Mouse (Mus musculus) embryonic facial prominence, embryonic 13.5 days (tissue): ENCODE measurements around the gene Edf1. TPM values are rescaled to one million over a fixed set of nuclear protein-coding genes. Genes with fewer than 3 reads are reported as not detected.

ENCODE experiments used
- ATAC-seq: fragments of 200-750 bp; cut with Nextera tagmentation; 2 replicates; pipeline ENCODE4 v1.8.0; 2017; ENCODE audit warnings: low read depth; ENCODE audit not compliant: insufficient number of reproducible peaks, insufficient read depth, low FRiP score, low TSS enrichment
- H3K27ac ChIP-seq: fragments of 300-500 bp; sonication (generic); 2 replicates; pipeline ENCODE4 v1.5.1; 2015; ENCODE audit warnings: moderate library complexity, mild to moderate bottlenecking, inconsistent platforms
- H3K27me3 ChIP-seq: fragments of 300-500 bp; sonication (generic); 2 replicates; pipeline ENCODE4 v1.6.1; 2015; ENCODE audit warnings: mild to moderate bottlenecking, inconsistent platforms
- H3K36me3 ChIP-seq: fragments of 300-500 bp; sonication (generic); 2 replicates; pipeline ENCODE4 v1.6.1; 2015; ENCODE audit warnings: mild to moderate bottlenecking, inconsistent platforms
- H3K4me1 ChIP-seq: fragments of 300-500 bp; sonication (generic); 2 replicates; pipeline ENCODE4 v1.6.1; 2015; ENCODE audit warnings: inconsistent platforms
- H3K4me2 ChIP-seq: fragments of 300-500 bp; sonication (generic); 2 replicates; pipeline ENCODE4 v1.6.1; 2015; ENCODE audit warnings: moderate library complexity, mild to moderate bottlenecking, inconsistent platforms
- H3K4me3 ChIP-seq: fragments of 300-500 bp; sonication (generic); 2 replicates; pipeline ENCODE4 v1.5.1; 2015; ENCODE audit warnings: mild to moderate bottlenecking, inconsistent platforms
- H3K9ac ChIP-seq: fragments of 300-500 bp; sonication (generic); 2 replicates; pipeline ENCODE4 v1.6.1; 2015; ENCODE audit warnings: mild to moderate bottlenecking, inconsistent platforms
- H3K9me3 ChIP-seq: fragments of 300-500 bp; sonication (generic); 2 replicates; pipeline ENCODE4 v1.6.1; 2016; ENCODE audit warnings: inconsistent platforms
- WGBS: fragments of 180-500 bp; shearing (Covaris S2); methylation state at CpG from one replicate; pipeline ENCODE4 v1.1.7; 2015; ENCODE audit warnings: mixed read lengths; 5-methylcytosine and 5-hydroxymethylcytosine counted together
- polyA plus RNA-seq: library from polyadenylated mRNA; unstranded; fragments of >200 nt; fragmentation: Nextera tagmentation; extraction: Ambion mirVana; gene quantifications from 2 replicates; pipeline ENCODE4 v1.2.1, GENCODE M21; 2015

Edf1 gene
- polyA plus RNA-seq, 1 experiment from 2014 or later = 341 TPM

DNA sequence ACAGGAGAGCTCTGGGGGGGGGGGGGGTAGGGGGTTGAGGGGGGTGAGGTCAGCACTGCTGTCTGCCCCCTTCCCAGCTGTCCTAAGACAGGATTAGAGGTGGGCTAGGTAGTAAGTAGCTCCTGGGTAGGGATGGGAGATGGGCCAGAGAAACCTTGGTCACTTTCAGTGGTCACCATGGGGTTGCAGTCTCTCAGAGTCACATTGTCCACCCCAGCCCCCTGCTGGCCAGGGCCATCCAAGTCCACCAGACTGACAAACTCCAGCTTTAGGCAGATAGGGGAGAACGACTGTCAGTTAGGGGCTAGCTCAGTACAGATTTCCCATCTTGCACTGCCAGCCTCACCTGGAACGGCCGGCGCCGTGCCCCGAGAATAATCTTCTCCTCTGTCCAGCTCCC lies 8.9 kb downstream of the Edf1 start:
- WGBS = 88% methylated on average over 6 of the region's 6 CpGs
- Histone ChIP-seq H3K4me2 (no peak overlapping the region), H3K9ac (no peak overlapping the region), H3K4me3 (no peak overlapping the region), H3K36me3 (peaks cover 99% of the 10 kb centered on the region), H3K27me3 (no peaks in the 10 kb centered on the region), H3K9me3 (no peaks in the 10 kb centered on the region), H3K4me1 (no peaks in the 10 kb centered on the region), H3K27ac (no peak overlapping the region)
- ATAC-seq = no peak

DNA sequence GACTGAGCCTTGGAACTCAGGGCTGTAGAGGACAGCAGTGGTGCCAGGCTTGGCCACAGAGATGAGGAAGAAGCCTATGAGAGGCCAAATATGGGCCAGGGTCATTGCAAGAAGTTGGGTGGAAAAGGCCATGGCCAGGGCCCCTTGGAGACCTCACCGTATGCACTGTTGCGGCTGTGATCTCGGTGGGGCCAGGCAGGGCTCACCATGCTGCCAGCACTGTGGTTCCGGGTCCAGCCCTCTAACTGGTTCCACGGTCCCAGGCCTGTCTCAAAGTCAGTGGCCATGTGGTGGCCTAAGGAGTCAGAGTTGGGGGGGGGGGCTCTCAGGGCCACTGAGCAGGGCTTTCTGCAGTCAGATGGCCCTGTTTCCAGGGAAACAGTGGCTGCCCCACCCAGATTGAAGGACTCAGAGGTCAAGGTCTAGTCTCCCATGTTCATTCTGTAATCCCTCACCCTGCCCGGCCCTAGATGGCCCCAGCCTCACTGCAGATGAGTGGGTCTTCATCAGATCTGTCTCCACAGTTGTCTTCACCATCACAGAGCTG lies 10.9 kb downstream of the Edf1 start:
- Histone ChIP-seq H3K9ac (no peak overlapping the region), H3K27me3 (no peaks in the 10 kb centered on the region), H3K9me3 (no peaks in the 10 kb centered on the region), H3K4me1 (peaks cover 8% of the 10 kb centered on the region), H3K4me3 (no peak overlapping the region), H3K27ac (no peak overlapping the region), H3K4me2 (no peak overlapping the region), H3K36me3 (peaks cover 94% of the 10 kb centered on the region)
- ATAC-seq = no peak
- WGBS = 86% methylated on average over 6 of the region's 6 CpGs

DNA sequence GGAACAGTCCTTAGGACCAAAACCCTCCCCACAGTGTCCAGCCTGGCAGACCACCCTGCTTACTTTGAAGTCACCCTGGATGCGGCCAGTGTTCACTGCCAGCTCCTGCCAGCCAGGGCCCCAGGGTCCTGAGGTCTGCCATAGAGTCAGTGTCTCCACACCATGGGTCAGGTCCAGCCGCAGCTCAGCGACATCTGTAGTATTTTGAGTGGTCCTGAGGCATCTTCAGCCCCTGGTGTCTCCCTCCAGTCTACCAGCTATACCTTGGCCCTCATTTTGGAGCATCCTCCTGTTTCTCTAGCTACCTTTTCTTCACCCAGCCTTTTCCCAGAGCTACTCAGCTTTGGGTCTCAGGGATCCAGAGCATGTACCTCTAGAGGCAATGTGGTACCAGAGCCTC lies 11.7 kb downstream of the Edf1 start:
- Histone ChIP-seq H3K4me2 (no peak overlapping the region), H3K36me3 (peaks cover 86% of the 10 kb centered on the region), H3K27me3 (no peaks in the 10 kb centered on the region), H3K9ac (no peak overlapping the region), H3K4me3 (no peak overlapping the region), H3K27ac (no peak overlapping the region), H3K4me1 (peaks cover 15% of the 10 kb centered on the region), H3K9me3 (no peaks in the 10 kb centered on the region)
- ATAC-seq = no peak
- 96% methylated on average over 3 of the region's 3 CpGs for WGBS

DNA sequence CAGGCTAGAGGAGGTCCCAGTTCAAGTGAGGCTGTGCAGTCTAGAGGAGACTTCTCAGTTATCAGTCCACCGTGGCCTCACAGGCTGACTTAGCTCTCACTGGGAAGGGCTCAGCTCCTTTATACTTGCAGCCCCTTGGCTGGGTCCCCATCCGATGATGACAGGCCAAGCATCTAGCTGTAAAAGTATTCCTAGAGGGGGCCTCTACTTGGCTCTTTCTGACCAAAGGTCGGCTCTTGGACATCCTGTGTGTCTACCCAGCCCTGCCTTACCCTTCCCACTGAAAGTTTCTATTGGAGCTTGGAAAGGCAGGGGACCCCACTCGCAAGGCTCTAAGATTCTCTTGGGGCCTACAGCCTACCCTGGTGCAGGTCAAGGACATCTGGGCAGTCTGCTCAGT lies 13.6 kb downstream of the Edf1 start:
- Histone ChIP-seq H3K4me1 (peaks cover 24% of the 10 kb centered on the region), H3K9me3 (no peaks in the 10 kb centered on the region), H3K4me3 (no peak overlapping the region), H3K27ac (no peak overlapping the region), H3K27me3 (peaks cover 6% of the 10 kb centered on the region), H3K36me3 (peaks cover 67% of the 10 kb centered on the region), H3K4me2 (no peak overlapping the region), H3K9ac (no peak overlapping the region)
- WGBS = 86% methylated on average over 4 of the region's 4 CpGs
- ATAC-seq = no peak

DNA sequence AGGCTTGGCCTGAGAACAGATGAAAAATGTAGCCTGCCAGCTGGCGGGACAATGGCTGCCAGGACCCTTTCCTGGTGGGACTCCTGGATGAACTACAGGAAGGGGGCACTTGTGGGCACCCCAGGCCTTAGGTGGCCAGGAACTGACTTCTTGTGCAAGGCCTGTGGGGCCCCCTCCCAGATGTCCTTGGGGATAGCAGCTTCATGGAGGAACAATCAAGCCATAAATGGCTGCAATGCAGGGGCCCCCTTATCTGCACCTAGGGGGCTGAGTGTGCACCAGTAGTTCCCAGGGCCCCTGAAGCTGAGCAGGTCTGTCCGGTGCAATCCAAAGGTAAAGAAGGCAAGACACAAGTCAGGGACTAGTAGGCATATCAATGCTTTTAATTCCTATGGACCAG lies 15.4 kb downstream of the Edf1 start:
- Histone ChIP-seq H3K4me2 (peak overlapping the region; percentile 95; the same call in 1 of the 2 replicates), H3K9ac (0 out of 2 replicates have a peak overlapping the region, but pooled peaks have one; percentile 21), H3K27ac (no peak overlapping the region), H3K9me3 (no peaks in the 10 kb centered on the region), H3K4me3 (peak overlapping the region; percentile 64; the same call in 1 of the 2 replicates), H3K36me3 (peaks cover 48% of the 10 kb centered on the region), H3K4me1 (peaks cover 36% of the 10 kb centered on the region), H3K27me3 (peaks cover 25% of the 10 kb centered on the region)
- ATAC-seq = no peak
- WGBS = 94% methylated on average over 2 of the region's 2 CpGs

DNA sequence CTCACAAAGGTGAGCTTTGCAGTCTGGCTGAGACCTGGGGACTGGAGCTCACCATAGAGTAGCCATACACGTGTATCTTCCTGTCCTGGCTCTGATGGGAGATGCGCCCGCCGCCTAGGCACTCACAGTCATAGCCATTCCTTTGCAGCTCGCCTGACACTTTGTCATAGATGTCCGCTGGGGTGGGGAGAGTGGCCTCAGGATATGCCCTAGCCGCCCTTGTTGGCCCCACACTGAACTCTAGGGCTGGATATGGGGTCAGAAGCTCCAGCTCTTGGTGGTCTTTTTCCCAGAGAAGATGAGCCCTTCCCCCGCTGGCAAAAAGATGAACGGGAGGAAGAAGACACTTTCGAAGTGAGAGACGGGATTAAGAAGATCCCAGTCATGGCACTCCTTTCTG lies 16.5 kb downstream of the Edf1 start:
- no peaks in the 10 kb centered on the region for H3K9me3 ChIP-seq
- H3K36me3 ChIP-seq = peaks cover 38% of the 10 kb centered on the region
- ATAC-seq = no peak
- peak overlapping the region; percentile 64 for H3K4me3 ChIP-seq
- H3K4me1 ChIP-seq = peaks cover 47% of the 10 kb centered on the region
- 18% methylated on average over 11 of the region's 11 CpGs for WGBS
- peak overlapping the region; percentile 95 for H3K4me2 ChIP-seq
- H3K27ac ChIP-seq = peak overlapping the region; percentile 93; the same call in 1 of the 2 replicates
- H3K27me3 ChIP-seq = peaks cover 35% of the 10 kb centered on the region
- peak overlapping the region; percentile 78 for H3K9ac ChIP-seq

DNA sequence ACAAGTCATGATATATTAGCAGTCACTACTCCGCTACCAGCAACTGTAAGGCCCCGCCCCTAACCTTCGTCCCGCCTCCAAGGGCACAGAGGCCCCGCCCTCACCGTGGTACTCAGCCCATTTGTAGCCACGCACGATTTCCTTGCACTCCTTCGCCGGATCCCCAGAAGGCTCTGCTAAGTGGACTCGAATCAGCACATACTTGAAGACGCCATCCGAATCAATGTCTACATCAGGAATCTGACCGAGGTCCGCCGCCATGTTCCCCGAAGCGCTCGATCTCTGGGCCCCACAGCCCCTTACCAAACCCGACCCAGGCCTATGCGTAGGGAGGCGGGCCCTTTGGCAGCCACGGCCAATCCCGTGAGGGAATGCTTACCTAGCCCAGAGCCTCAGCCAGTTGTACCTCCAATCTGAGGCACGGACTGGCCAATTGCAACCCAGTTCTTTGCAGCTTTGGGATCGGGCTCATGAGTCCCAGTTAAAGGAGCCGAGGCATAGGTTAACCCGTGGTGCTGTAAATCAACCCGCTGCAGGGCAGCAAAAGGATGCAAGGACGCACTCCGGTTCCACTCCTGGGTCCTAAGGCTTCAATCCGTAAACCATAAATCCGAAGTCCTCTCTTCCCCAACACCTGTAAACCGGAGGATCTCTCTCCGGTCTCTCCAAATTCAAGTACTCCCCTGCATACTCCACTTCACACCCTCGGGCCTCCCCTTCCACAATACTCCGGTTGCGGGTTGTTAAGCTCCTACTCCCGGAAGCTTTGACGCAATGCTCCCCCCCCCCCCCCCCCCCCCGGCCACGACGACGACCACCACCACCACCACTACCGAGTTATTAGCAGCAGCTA lies 17.2 kb downstream of the Edf1 start, which contains the start of the genes Mamdc4 and Phpt1:
Mamdc4 (minus strand) TSS at position 267 of the 853 bp plus-strand sequence.
Phpt1 (minus strand) TSS at position 646 of the 853 bp plus-strand sequence.
- H3K4me3 ChIP-seq = peak within 1 kb of the TSS; percentile 64
- H3K36me3 ChIP-seq = peaks cover 31% of the 10 kb centered on the region
- under 1% methylated on average over 44 of the region's 45 CpGs for WGBS
- peak; percentile 97 for ATAC-seq
- no peaks in the 10 kb centered on the region for H3K9me3 ChIP-seq
- peak within 1 kb of the TSS; percentile 95 for H3K4me2 ChIP-seq
- H3K4me1 ChIP-seq = peaks cover 54% of the 10 kb centered on the region
- peak within 1 kb of the TSS; percentile 93 for H3K27ac ChIP-seq
- H3K27me3 ChIP-seq = peaks cover 42% of the 10 kb centered on the region
- peak within 1 kb of the TSS; percentile 78 for H3K9ac ChIP-seq

DNA sequence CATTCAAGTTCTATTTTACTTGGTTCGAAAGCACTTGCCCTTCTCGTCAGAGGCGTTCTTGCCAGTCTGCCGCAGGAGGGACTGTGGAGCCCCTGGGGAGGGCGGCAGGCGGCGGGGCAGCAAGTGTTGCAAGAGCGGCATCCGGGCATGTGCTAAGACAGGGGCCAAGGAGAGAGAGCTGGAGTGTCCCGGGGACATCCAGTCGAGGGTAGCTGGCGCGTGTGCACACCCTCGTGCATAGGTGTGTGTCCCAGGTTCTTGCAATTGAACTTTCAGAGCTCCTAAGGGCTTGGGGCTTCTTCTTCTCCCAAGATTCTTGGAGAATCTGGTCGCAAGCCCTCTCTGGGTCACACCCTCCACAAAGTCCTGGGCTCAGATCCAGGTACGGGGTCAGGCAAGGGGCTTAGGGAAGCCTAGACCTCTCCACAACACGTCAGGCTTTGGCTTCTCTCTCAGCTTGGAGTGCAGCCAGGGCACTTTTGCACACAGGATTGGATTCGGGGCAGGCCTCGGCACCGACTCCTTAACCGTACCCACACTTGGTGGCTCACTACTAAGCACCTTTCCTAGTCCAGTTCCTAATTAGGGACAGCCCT lies 17.9 kb downstream of the Edf1 start:
- Histone ChIP-seq H3K9ac (peak overlapping the region; percentile 78), H3K9me3 (no peaks in the 10 kb centered on the region), H3K27me3 (peaks cover 49% of the 10 kb centered on the region), H3K4me3 (peak overlapping the region; percentile 64), H3K4me2 (peak overlapping the region; percentile 95), H3K27ac (peak overlapping the region; percentile 93), H3K36me3 (peaks cover 24% of the 10 kb centered on the region), H3K4me1 (peaks cover 61% of the 10 kb centered on the region)
- 9% methylated on average over 21 of the region's 21 CpGs for WGBS
- no peak for ATAC-seq

DNA sequence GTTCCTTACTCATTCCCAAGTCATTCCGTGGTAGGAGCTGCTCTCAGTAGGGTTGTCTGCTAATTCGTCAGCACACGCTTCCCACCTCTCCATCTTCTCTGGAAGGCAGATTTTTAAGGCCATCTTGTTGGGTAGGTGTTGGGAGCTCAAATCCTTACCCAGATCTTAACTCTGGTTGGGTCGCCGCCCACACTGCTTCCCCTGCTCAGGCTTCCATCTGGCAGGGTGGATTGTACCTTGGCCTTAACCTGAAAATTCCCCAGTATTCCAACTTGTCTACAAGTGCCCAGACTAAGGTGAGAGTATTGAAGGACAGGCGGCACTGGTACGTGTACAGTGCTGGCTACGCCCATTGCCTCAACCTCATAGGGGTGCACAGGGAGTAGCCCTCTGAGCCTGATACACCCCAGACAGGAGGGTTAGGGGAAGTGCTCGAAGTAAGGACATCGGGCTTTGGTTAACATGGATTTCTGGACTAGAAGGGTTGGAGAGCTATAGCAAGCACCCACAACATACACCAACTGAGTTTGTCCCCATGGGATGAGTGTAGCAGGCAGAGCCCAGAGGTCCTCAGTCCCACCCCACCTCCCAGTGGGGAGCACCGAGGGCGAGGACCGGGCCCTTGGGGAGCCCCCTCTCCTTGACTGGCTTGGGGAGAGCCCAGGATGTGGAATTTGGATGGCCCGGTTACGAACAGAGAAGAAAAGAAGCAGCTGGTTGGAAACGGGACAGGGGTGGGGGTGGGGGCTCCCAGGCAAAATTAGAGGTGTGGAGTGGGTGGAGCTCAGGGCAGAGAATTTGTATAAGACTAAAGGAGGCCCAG lies 18.6 kb downstream of the Edf1 start:
- Histone ChIP-seq H3K36me3 (peaks cover 18% of the 10 kb centered on the region), H3K4me2 (peak overlapping the region; percentile 95), H3K9ac (peak overlapping the region; percentile 78), H3K9me3 (no peaks in the 10 kb centered on the region), H3K4me3 (peak overlapping the region; percentile 64; the same call in 1 of the 2 replicates), H3K27me3 (peaks cover 56% of the 10 kb centered on the region), H3K4me1 (peaks cover 67% of the 10 kb centered on the region), H3K27ac (no peak overlapping the region)
- no peak for ATAC-seq
- WGBS = 78% methylated on average over 16 of the region's 16 CpGs

DNA sequence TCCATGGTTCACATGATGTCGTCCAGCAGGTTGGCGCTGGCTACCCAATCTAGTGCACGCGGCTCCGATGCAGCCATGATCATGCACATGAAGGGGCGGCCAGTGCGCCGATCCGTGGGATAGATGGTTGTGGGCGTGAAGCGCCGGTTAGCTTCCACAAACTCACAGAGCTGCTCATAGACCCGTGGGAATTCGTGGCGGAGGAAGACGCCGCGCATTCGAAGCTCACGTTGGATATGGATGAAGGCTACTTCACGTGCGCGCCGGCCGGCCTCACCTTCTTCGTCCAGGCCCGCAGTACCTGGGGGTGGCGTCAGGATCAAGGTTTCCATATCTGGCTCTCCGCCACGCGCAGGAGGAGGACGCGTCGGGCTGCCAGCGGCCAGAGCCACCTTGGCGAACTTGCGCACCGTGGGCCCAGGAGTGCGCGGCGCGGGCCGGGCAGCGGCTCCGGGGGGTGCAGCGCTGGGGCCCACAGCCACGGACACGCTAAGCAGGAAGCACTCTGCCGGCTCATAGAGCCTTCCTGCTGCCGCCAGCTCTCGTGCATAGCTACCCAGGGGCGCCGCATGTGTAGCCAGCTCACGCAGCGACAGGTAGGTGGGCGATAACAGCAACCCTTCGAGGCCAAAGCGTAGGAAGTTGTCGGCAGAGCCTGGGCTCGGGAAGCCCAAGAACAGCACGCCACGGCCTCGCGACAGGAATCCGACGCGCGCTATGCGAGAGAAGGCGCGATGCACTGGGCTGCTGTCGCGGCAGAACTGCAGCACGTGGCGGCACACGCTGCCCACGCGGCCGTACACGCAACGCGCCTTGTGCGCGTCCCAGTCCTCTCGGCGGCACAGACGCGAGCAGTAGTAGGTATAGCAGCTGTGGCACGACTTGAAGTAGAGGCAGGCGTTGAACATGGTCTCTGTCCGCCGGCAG lies 19.6 kb downstream of the Edf1 start:
- 13% methylated on average over 92 of the region's 92 CpGs for WGBS
- Histone ChIP-seq H3K4me2 (peak overlapping the region; percentile 53), H3K9me3 (no peaks in the 10 kb centered on the region), H3K9ac (peak overlapping the region; percentile 58), H3K27me3 (peaks cover 60% of the 10 kb centered on the region), H3K36me3 (peaks cover 10% of the 10 kb centered on the region; the same call in 1 of the 2 replicates), H3K4me1 (peaks cover 75% of the 10 kb centered on the region), H3K27ac (no peak overlapping the region), H3K4me3 (peak overlapping the region; percentile 32)
- no peak for ATAC-seq
